Mouse (Mus musculus) intestine, postnatal 0 days (tissue): ENCODE data around the gene Patz1. TPM values are rescaled to one million over a fixed set of nuclear protein-coding genes. Genes with fewer than 3 reads are reported as not detected.

Source experiments
- ATAC-seq: fragments of 200-750 bp; cut with Nextera tagmentation; 2 replicates; pipeline ENCODE4 v1.8.0; 2017; ENCODE audit warnings: mild to moderate bottlenecking, moderate TSS enrichment, moderate library complexity
- H3K27ac ChIP-seq: fragments of 300-500 bp; sonication (generic); 2 replicates; pipeline ENCODE4 v1.5.1; 2014; ENCODE audit warnings: mild to moderate bottlenecking, low read depth, low read length, moderate library complexity
- H3K27me3 ChIP-seq: fragments of 300-500 bp; sonication (generic); replicated peaks from 2 replicates; pipeline ENCODE4 v1.6.1; 2014; ENCODE audit warnings: low read length, mixed read lengths; ENCODE audit not compliant: control insufficient read depth, insufficient read depth
- H3K36me3 ChIP-seq: fragments of 300-500 bp; sonication (generic); 2 replicates; pipeline ENCODE4 v1.6.1; 2014; ENCODE audit warnings: mild to moderate bottlenecking, moderate library complexity; ENCODE audit not compliant: control insufficient read depth, insufficient read depth
- H3K4me1 ChIP-seq: fragments of 300-500 bp; sonication (generic); replicated peaks from 2 replicates; pipeline ENCODE4 v1.6.1; 2014; ENCODE audit warnings: antibody characterized with exemption, low read length, mixed read lengths; ENCODE audit not compliant: control insufficient read depth, insufficient read depth
- H3K4me2 ChIP-seq: fragments of 300-500 bp; sonication (generic); replicated peaks from 2 replicates; pipeline ENCODE4 v1.6.1; 2014; ENCODE audit warnings: low read depth, mild to moderate bottlenecking, moderate library complexity
- H3K4me3 ChIP-seq: fragments of 300-500 bp; sonication (generic); 2 replicates; pipeline ENCODE4 v1.5.1; 2014; ENCODE audit warnings: low read depth, low read length
- H3K9ac ChIP-seq: fragments of 300-500 bp; sonication (generic); 2 replicates; pipeline ENCODE4 v1.6.1; 2014; ENCODE audit warnings: mild to moderate bottlenecking, low read depth, low read length
- H3K9me3 ChIP-seq: fragments of 300-500 bp; sonication (generic); 2 replicates; pipeline ENCODE4 v1.6.1; 2016; ENCODE audit warnings: mixed run types; ENCODE audit not compliant: control insufficient read depth
- CTCF ChIP-seq: sonication (generic); IDR thresholded peaks from 2 replicates; pipeline ENCODE4 v1.5.1; 2016; ENCODE audit warnings: low read depth, mild to moderate bottlenecking, control low read depth, antibody characterized with exemption, moderate library complexity
- WGBS: fragments of 180-500 bp; shearing (Covaris S2); extraction: QIAGEN DNeasy Blood & Tissue Kit; methylation state at CpG from one replicate; pipeline ENCODE4 v1.1.7; 2014; 5-methylcytosine and 5-hydroxymethylcytosine counted together
- polyA plus RNA-seq: library from polyadenylated mRNA; unstranded; fragments of >200 nt; fragmentation: Nextera tagmentation; extraction: Ambion mirVana; gene quantifications from 2 replicates; pipeline ENCODE4 v1.2.1, GENCODE M21; 2015

Gene Patz1
- polyA plus RNA-seq, 1 experiment from 2014 or later: 10.7 TPM

- Histone ChIP-seq H3K4me2 (no peak overlapping the region), H3K27ac (no peak overlapping the region), H3K4me1 (no peaks in the 10 kb centered on the region), H3K36me3 (peaks cover 68% of the 10 kb centered on the region), H3K4me3 (no peak overlapping the region), H3K9ac (no peak overlapping the region), H3K27me3 (no peaks in the 10 kb centered on the region), H3K9me3 (no peaks in the 10 kb centered on the region)
- no peak for ATAC-seq
- no peak for TF ChIP-seq CTCF
- 95% methylated on average over 4 of the region's 4 CpGs for WGBS
Observed at GRCm38 (mm10) chr11:3305821-3306220, 17.1 kb downstream of the Patz1 start.

- H3K4me1 ChIP-seq: no peaks in the 10 kb centered on the region
- no peak for ATAC-seq
- TF ChIP-seq CTCF: no peak
- 86% methylated on average over 3 of the region's 3 CpGs for WGBS
- no peaks in the 10 kb centered on the region for H3K27me3 ChIP-seq
- H3K9me3 ChIP-seq: no peaks in the 10 kb centered on the region
- peaks cover 73% of the 10 kb centered on the region for H3K36me3 ChIP-seq
- no peak overlapping the region for H3K4me3 ChIP-seq
- no peak overlapping the region for H3K9ac ChIP-seq
- no peak overlapping the region for H3K27ac ChIP-seq
- H3K4me2 ChIP-seq: no peak overlapping the region
Observed at GRCm38 (mm10) chr11:3307875-3308274, 19.2 kb downstream of the Patz1 start.

- Histone ChIP-seq H3K4me3 (no peak overlapping the region), H3K27ac (no peak overlapping the region), H3K9ac (no peak overlapping the region), H3K4me2 (no peak overlapping the region), H3K27me3 (no peaks in the 10 kb centered on the region), H3K36me3 (peaks cover 63% of the 10 kb centered on the region), H3K9me3 (no peaks in the 10 kb centered on the region), H3K4me1 (no peaks in the 10 kb centered on the region)
- no peak for ATAC-seq
- no peak for TF ChIP-seq CTCF
- WGBS: 93% methylated on average over 4 of the region's 4 CpGs
Observed at GRCm38 (mm10) chr11:3309884-3310283, 21.2 kb downstream of the Patz1 start.

GRCm38 (mm10) chr11:3310789-3311585 is 22.3 kb downstream of the Patz1 start:
- no peaks in the 10 kb centered on the region for H3K27me3 ChIP-seq
- no peaks in the 10 kb centered on the region for H3K4me1 ChIP-seq
- no peak overlapping the region for H3K27ac ChIP-seq
- no peak overlapping the region for H3K9ac ChIP-seq
- H3K36me3 ChIP-seq: peaks cover 52% of the 10 kb centered on the region
- H3K9me3 ChIP-seq: no peaks in the 10 kb centered on the region
- WGBS: 82% methylated on average over 10 of the region's 10 CpGs
- H3K4me3 ChIP-seq: no peak overlapping the region
- no peak for TF ChIP-seq CTCF
- ATAC-seq: no peak
- no peak overlapping the region for H3K4me2 ChIP-seq

- Histone ChIP-seq H3K36me3 (peaks cover 44% of the 10 kb centered on the region), H3K9ac (no peak overlapping the region), H3K27me3 (no peaks in the 10 kb centered on the region), H3K4me2 (no peak overlapping the region), H3K27ac (no peak overlapping the region), H3K9me3 (no peaks in the 10 kb centered on the region), H3K4me3 (no peak overlapping the region), H3K4me1 (no peaks in the 10 kb centered on the region)
- no peak for TF ChIP-seq CTCF
- WGBS: 80% methylated on average over 10 of the region's 10 CpGs
- ATAC-seq: no peak
Observed at GRCm38 (mm10) chr11:3311586-3312347, 23.1 kb downstream of the Patz1 start.

GRCm38 (mm10) chr11:3313294-3313693 is 24.6 kb downstream of the Patz1 start:
- Histone ChIP-seq H3K27me3 (no peaks in the 10 kb centered on the region), H3K36me3 (peaks cover 29% of the 10 kb centered on the region), H3K4me2 (no peak overlapping the region), H3K9ac (no peak overlapping the region), H3K9me3 (no peaks in the 10 kb centered on the region), H3K4me3 (no peak overlapping the region), H3K4me1 (no peaks in the 10 kb centered on the region), H3K27ac (no peak overlapping the region)
- 0 out of 2 replicates have a peak, but pooled peaks have one; percentile 8 for ATAC-seq
- WGBS: 76% methylated on average over 1 of the region's 1 CpGs
- no peak for TF ChIP-seq CTCF
